Mouse (Mus musculus) frontal cortex, adult (tissue): ENCODE measurements around the gene Neurl2.
"Not testable (repeated sequence)": the region's sequence is repeated elsewhere in the genome, so short reads cannot be mapped to it uniquely, and the experiment has no call there.

Experiments used
- ATAC-seq: cut with Nextera tagmentation; 2 replicates; pipeline ENCODE4 v1.9.2; 2017; ENCODE audit warnings: mild to moderate bottlenecking, moderate library complexity, mixed read lengths; ENCODE audit not compliant: low TSS enrichment

Gene Neurl2

GRCm38 (mm10) chr2:164833314-164833959, at the start of gene Neurl2:
Neurl2 (minus strand) TSS chr2:164833456.
- peak; percentile 42 for ATAC-seq

GRCm38 (mm10) chr2:164882619-164883018, 49.4 kb upstream of the Neurl2 start:
- no peak for ATAC-seq

- peak; percentile 85 for ATAC-seq
Observed at GRCm38 (mm10) chr2:164879568-164880277, 46.5 kb upstream of the Neurl2 start.

GRCm38 (mm10) chr2:164879228-164879567, 45.9 kb upstream of the Neurl2 start, which contains the start of gene Pcif1:
Pcif1 (plus strand) TSS chr2:164879304.
- ATAC-seq, result peak; percentile 68

- ATAC-seq, result peak; percentile 18; the same call in 1 of the 2 replicates
Observed at GRCm38 (mm10) chr2:164878509-164879227, 45.4 kb upstream of the Neurl2 start.

- not testable (repeated sequence) for ATAC-seq
Observed at GRCm38 (mm10) chr2:164877376-164878215, 44.3 kb upstream of the Neurl2 start.

- not testable (repeated sequence) for ATAC-seq
Observed at GRCm38 (mm10) chr2:164875648-164876047, 42.4 kb upstream of the Neurl2 start.

- no peak for ATAC-seq
Observed at GRCm38 (mm10) chr2:164874239-164874769, 41.0 kb upstream of the Neurl2 start.

GRCm38 (mm10) chr2:164873621-164874020, 40.4 kb upstream of the Neurl2 start:
- ATAC-seq, result no peak

GRCm38 (mm10) chr2:164871602-164872303, 38.5 kb upstream of the Neurl2 start:
- ATAC-seq, result no peak

- no peak for ATAC-seq
Observed at GRCm38 (mm10) chr2:164868491-164868890, 35.2 kb upstream of the Neurl2 start.

- no peak for ATAC-seq
Observed at GRCm38 (mm10) chr2:164867566-164867965, 34.3 kb upstream of the Neurl2 start.

- no peak for ATAC-seq
Observed at GRCm38 (mm10) chr2:164866741-164867551, 33.7 kb upstream of the Neurl2 start.

- ATAC-seq, result no peak
Observed at GRCm38 (mm10) chr2:164864593-164864992, 31.3 kb upstream of the Neurl2 start.

GRCm38 (mm10) chr2:164863411-164863810, 30.2 kb upstream of the Neurl2 start:
- not testable (repeated sequence) for ATAC-seq

GRCm38 (mm10) chr2:164862179-164862861, 29.1 kb upstream of the Neurl2 start:
- no peak for ATAC-seq

- no peak for ATAC-seq
Observed at GRCm38 (mm10) chr2:164861094-164861493, 27.8 kb upstream of the Neurl2 start.

GRCm38 (mm10) chr2:164859640-164860432, 26.6 kb upstream of the Neurl2 start:
- no peak for ATAC-seq

- ATAC-seq, result no peak
Observed at GRCm38 (mm10) chr2:164859155-164859554, 25.9 kb upstream of the Neurl2 start.
